Mouse (Mus musculus): ENCODE results near the gene Mastl. TPM values are rescaled to one million over a fixed set of nuclear protein-coding genes. Genes with fewer than 3 reads are reported as not detected.

Gene Mastl
- polyA plus RNA-seq (2016; fragmentation: Nextera tagmentation; extraction: Ambion mirVana), result 19.5 and 20.3 TPM in 2 replicates

DNA sequence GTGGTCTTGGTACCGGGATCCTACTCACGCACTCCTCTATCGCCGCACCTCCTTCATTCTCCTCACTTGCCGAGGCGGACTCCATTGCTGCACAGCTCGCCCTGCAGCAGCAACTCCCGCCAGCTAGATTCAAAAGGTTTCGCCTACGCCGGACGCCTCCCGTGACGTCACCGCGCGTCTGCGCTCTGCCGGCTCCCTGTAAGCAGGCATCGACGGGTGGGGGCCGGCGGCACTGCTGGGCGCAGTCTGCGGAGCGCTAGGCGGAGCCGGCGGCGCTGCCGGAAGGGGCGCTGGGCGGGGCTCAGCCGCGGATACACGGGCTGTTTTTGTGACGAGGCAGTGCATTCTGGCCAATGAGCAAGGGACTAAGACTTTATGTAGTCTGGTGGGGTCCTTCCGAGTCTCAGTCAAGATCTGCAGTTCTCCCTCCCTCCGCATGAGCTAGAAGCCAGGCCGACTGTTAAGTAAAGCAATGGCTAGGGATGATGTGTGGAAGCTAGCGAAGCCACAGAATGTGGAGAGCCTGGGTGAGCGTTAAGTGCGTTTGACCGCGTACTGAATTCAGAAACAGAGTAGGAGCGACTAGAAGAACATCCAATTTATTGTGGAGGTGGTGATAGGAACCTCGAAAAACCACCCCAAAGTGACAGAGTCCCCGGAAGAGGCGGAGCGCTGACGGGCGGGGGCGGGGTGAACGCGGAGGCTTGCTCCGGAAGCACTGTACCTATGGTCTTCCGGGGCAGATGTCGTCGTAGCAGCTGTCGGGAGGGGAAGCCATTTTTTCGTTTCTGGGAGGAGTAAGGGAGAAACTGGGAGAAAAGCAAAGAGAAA is at the start of gene Mastl, which contains the start of gene Yme1l1:
Mastl (minus strand) TSS at position 248 of the 831 bp plus-strand sequence.
Yme1l1 (plus strand) TSS at position 593 of the 831 bp plus-strand sequence.
- Histone ChIP-seq H3K36me3 (replicated peaks) (peaks cover 25% of the 10 kb centered on the region), H3K27me3 (ENCODE audit: poor library complexity, severe bottlenecking) (no peaks in the 10 kb centered on the region), H3K4me1 (peaks cover 32% of the 10 kb centered on the region), H3K4me3 (peak within 1 kb of the TSS; percentile 80), H3K9me3 (no peaks in the 10 kb centered on the region), H3K27ac (peak within 1 kb of the TSS; percentile 93)
- under 1% methylated on average over 61 of the region's 61 CpGs for WGBS
- peak; percentile 94 for DNase-seq (ENCODE audit: extremely low spot score, low spot score)

DNA sequence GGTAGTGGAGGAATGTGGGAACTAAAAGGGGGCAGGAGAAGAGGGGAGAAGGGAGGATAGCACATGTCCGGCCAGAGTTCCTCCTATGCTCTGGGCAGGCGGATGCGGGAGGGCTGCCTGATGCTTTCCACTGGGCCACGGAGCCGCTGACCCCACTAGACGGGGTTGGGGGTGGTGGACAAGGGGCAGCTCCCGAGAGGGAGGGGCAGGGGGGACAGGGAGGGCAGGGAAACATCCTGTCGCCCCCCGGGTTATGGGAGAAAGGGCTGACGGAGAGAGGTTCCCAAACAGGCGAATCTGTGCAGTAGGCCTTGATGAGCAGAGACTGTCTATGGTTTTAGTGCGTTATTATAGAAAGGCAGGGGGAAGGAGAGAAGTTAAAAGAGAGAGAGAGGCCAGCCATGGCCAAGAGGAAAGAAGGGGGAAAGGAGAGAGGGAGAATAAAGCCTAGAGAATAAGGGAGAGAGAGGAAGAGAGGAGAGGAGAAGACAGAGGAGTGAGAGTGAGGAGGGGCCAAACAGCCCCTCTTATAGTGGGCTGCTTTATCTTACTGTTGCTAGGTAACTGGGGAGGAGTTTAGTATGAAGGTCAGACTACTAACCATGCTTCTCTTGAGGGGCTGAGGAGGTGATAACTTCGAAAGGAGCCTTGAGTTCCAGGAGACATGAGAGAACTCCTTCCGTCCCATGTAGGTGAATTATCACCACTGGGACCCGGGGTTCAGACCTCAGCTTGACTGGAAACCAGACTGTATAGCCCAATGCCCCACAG is 47.3 kb upstream of the Mastl start:
- H3K27ac ChIP-seq, result no peak overlapping the region
- 65% methylated on average over 15 of the region's 15 CpGs for WGBS
- no peak overlapping the region for H3K4me3 ChIP-seq
- peaks cover 30% of the 10 kb centered on the region for H3K36me3 ChIP-seq (replicated peaks)
- H3K9me3 ChIP-seq, result no peaks in the 10 kb centered on the region
- H3K4me1 ChIP-seq, result 0 out of 2 replicates have a peak, but pooled peaks cover 5% of the 10 kb centered on the region
- H3K27me3 ChIP-seq (ENCODE audit: poor library complexity, severe bottlenecking), result no peaks in the 10 kb centered on the region
- no peak for DNase-seq (ENCODE audit: extremely low spot score, low spot score)

DNA sequence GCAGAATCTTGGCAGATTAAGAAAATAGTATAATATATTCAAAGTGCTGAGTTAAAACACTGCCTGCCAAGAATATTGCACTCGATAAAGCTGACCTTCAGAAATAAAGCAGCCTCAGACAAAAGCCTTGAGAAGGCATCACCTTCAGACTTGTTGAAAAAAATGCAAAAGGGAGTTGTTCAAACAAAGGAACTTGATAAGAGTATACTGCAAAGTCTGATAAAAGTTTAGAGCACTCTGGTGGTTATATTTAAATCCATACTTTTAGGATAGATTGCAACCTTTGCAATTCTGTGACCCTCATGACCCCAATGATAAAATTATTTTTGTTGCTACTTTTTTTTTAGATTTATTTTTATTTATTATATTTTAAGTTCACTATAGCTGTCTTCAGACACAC is 45.2 kb upstream of the Mastl start:
- Histone ChIP-seq H3K4me1 (0 out of 2 replicates have a peak, but pooled peaks cover 5% of the 10 kb centered on the region), H3K27me3 (ENCODE audit: poor library complexity, severe bottlenecking) (no peaks in the 10 kb centered on the region), H3K27ac (no peak overlapping the region), H3K36me3 (replicated peaks) (peaks cover 48% of the 10 kb centered on the region), H3K4me3 (no peak overlapping the region), H3K9me3 (no peaks in the 10 kb centered on the region)
- no peak for DNase-seq (ENCODE audit: extremely low spot score, low spot score)
- WGBS, result 95% methylated on average over 1 of the region's 1 CpGs

DNA sequence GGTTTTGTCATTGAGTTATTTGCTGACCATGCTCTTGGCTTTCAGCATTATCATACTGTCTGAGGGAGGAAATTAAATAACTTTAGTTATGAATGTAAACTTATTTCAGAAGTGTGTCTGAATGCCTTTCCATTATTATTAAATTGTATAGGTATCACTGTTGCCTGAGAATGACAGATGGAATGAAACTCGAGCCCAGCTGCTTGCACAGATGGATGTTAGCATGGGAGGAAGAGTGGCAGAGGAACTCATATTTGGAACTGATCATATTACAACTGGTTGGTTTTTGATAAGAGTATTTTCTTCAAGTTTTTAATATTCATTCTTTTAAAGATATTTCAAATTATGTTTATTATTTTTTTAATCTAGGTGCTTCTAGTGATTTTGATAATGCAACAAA is 38.5 kb upstream of the Mastl start:
- DNase-seq (ENCODE audit: extremely low spot score, low spot score), result no peak
- H3K4me1 ChIP-seq, result no peaks in the 10 kb centered on the region
- no peak overlapping the region for H3K27ac ChIP-seq
- H3K4me3 ChIP-seq, result no peak overlapping the region
- no peaks in the 10 kb centered on the region for H3K9me3 ChIP-seq
- H3K27me3 ChIP-seq (ENCODE audit: poor library complexity, severe bottlenecking), result no peaks in the 10 kb centered on the region
- WGBS, result 83% methylated on average over 1 of the region's 1 CpGs
- peaks cover 95% of the 10 kb centered on the region for H3K36me3 ChIP-seq (replicated peaks)

DNA sequence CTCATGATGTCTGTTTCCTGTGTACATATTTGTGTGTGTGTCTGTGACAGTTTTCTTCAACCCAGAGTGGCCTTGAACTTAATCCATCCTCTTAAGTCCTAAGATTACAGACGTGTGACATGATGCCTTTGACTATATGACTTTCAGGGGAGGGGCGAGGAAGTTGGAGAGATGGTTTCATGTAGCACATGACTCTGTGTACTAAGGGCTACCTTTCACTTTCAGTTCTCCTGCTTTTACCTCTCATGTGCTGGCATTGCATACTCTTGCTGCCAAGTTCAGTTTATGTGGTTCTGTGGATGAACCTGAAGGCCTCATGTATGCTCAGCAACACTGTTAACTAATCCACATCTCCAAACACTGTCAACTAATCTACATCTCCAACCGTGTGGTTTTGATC is 16.5 kb upstream of the Mastl start:
- WGBS, result 91% methylated on average over 3 of the region's 3 CpGs
- no peak overlapping the region for H3K4me3 ChIP-seq
- no peaks in the 10 kb centered on the region for H3K9me3 ChIP-seq
- H3K27me3 ChIP-seq (ENCODE audit: poor library complexity, severe bottlenecking), result no peaks in the 10 kb centered on the region
- no peak for DNase-seq (ENCODE audit: extremely low spot score, low spot score)
- peaks cover 96% of the 10 kb centered on the region for H3K36me3 ChIP-seq (replicated peaks)
- no peak overlapping the region for H3K27ac ChIP-seq
- no peaks in the 10 kb centered on the region for H3K4me1 ChIP-seq

DNA sequence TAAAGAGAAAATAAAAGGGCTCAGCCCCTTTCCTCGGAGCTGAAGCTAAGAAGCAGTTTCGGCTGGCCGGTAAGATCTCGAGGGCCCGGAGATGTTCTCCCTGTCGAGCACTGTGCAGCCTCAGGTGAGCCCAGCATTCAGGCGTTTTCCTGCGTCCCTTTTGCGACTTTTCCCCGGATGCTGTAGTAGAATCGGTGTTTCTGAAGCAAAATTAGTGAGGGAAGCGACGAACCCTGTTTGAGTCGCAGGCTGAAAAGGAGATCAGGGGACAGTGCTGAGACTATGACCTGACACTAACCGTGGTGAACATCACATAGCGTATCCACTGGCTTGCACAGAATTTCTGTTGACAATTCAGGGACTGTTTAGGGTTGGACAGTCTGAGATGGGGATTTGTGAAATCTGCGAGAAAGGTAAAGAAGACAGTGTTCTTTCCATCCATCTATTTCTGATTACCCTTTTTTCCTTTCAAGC is 821 bp upstream of the Mastl start:
- WGBS, result under 1% methylated on average over 17 of the region's 17 CpGs
- Histone ChIP-seq H3K4me1 (peaks cover 32% of the 10 kb centered on the region), H3K9me3 (no peaks in the 10 kb centered on the region), H3K36me3 (replicated peaks) (peaks cover 25% of the 10 kb centered on the region), H3K27me3 (ENCODE audit: poor library complexity, severe bottlenecking) (no peaks in the 10 kb centered on the region), H3K27ac (peak overlapping the region; percentile 93), H3K4me3 (peak overlapping the region; percentile 80)
- DNase-seq (ENCODE audit: extremely low spot score, low spot score), result no peak

DNA sequence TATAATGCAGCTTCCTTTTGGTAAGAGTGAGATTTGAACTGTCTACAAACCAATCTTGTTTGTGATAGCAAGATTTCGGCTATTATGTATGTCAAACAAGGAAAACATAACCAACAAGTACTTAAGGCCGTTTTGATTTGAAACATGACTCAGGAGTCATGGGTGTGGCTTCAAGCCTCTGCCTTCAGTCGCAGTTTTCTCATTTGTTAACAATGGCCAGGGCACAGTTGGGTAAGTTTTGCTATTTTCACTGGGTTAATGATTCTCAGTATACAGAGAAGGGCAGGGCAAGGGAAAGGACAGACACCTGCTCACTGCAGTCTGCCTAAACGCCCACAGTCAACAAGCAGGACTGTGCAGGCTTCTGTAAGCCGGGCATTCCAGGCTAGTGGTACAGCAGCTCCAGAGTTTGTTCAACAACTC is 614 bp downstream of the Mastl start:
- H3K9me3 ChIP-seq, result no peaks in the 10 kb centered on the region
- H3K4me3 ChIP-seq, result peak overlapping the region; percentile 80
- H3K36me3 ChIP-seq (replicated peaks), result peaks cover 28% of the 10 kb centered on the region
- 11% methylated on average over 5 of the region's 5 CpGs for WGBS
- DNase-seq (ENCODE audit: extremely low spot score, low spot score), result no peak
- peaks cover 32% of the 10 kb centered on the region for H3K4me1 ChIP-seq
- H3K27ac ChIP-seq, result peak overlapping the region; percentile 93
- no peaks in the 10 kb centered on the region for H3K27me3 ChIP-seq (ENCODE audit: poor library complexity, severe bottlenecking)

DNA sequence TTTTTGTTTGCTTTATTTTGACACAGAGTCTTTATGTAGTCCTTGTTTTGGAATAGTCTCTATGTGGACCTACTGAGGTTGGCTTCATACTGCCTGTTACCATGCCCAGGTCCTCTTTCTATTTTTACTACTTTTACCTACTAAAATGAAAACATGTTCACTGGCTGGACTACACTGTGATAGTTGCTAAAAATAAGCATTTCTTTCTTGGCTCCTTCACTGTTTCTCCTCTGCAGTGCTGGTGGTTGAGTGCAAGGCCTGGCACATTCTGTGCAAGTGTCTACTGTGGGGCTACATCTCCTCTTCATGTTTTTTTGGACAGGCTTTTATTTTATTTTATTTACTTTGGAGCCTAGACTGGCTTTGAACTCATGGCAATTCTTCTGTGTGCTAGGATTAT is 36.3 kb downstream of the Mastl start:
- no peaks in the 10 kb centered on the region for H3K27me3 ChIP-seq (ENCODE audit: poor library complexity, severe bottlenecking)
- no peak for DNase-seq (ENCODE audit: extremely low spot score, low spot score)
- H3K36me3 ChIP-seq (replicated peaks), result peaks cover 90% of the 10 kb centered on the region
- no peak overlapping the region for H3K27ac ChIP-seq
- no peaks in the 10 kb centered on the region for H3K9me3 ChIP-seq
- H3K4me1 ChIP-seq, result no peaks in the 10 kb centered on the region
- H3K4me3 ChIP-seq, result no peak overlapping the region

DNA sequence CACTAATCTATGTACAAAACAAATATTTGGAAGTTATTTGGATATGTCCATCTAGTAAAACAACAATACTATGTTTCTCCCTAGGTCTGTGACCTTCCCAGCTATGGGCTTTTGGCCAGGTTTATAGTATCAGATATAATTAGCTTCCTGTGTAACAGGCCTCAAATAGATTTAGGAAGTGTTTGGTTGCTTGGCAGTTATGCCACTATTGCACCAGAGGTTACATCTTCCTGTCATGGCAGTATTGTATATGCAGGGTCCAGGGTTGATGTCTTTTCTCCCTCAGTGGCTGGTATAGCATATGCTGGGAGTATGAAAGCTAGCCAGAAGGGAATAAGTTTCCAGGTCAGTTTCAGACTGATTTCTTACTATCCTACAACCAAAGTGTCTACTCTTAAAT is 53.6 kb downstream of the Mastl start:
- Histone ChIP-seq H3K36me3 (replicated peaks) (peaks cover 44% of the 10 kb centered on the region), H3K4me1 (no peaks in the 10 kb centered on the region), H3K27ac (no peak overlapping the region), H3K4me3 (no peak overlapping the region), H3K27me3 (ENCODE audit: poor library complexity, severe bottlenecking) (no peaks in the 10 kb centered on the region), H3K9me3 (no peaks in the 10 kb centered on the region)
- no peak for DNase-seq (ENCODE audit: extremely low spot score, low spot score)

DNA sequence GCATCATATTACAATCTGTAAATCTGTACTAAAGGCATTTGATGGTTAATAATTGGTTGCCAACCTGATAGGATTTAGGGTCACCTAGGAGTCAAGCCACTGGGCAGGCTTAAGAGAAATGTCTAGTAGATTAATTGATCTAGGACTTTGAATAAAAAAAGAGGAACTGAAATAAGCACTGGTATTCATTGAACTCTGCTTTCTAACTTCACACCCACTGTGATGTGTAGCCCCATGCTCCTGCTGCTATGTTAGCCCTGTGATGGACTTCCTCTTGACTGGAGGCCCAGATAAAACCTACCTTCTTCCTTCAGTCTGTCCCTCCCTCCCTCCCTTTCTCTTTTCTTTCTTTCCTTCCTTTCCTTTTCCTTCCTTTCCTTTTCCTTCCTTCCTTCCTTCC is 58.8 kb downstream of the Mastl start:
- Histone ChIP-seq H3K27ac (no peak overlapping the region), H3K9me3 (no peaks in the 10 kb centered on the region), H3K4me1 (no peaks in the 10 kb centered on the region), H3K27me3 (ENCODE audit: poor library complexity, severe bottlenecking) (no peaks in the 10 kb centered on the region), H3K36me3 (replicated peaks) (peaks cover 50% of the 10 kb centered on the region), H3K4me3 (no peak overlapping the region)
- DNase-seq (ENCODE audit: extremely low spot score, low spot score), result no peak

DNA sequence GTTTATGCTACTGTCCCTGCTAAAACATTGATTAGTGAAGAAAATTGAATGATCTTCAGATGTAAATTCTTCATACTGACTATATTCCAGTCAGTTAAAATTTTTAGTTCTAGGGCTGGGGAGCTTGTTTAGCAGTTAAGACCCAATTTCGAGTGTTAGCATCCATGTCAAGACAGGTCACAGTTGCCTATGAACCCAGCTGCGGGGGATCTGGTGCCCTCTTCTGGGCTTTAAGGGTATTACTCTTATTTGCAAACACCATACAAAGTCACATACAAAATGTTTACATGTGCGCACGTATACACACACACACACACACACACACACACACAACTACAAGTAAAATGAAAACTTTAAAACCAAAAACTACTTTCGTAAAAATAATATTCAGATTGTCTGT is 63.6 kb downstream of the Mastl start:
- DNase-seq (ENCODE audit: extremely low spot score, low spot score), result peak; percentile 24
- Histone ChIP-seq H3K4me3 (no peak overlapping the region), H3K36me3 (replicated peaks) (peaks cover 67% of the 10 kb centered on the region), H3K4me1 (no peaks in the 10 kb centered on the region), H3K27ac (no peak overlapping the region), H3K9me3 (no peaks in the 10 kb centered on the region), H3K27me3 (ENCODE audit: poor library complexity, severe bottlenecking) (no peaks in the 10 kb centered on the region)
- WGBS, result 58% methylated on average over 5 of the region's 5 CpGs

DNA sequence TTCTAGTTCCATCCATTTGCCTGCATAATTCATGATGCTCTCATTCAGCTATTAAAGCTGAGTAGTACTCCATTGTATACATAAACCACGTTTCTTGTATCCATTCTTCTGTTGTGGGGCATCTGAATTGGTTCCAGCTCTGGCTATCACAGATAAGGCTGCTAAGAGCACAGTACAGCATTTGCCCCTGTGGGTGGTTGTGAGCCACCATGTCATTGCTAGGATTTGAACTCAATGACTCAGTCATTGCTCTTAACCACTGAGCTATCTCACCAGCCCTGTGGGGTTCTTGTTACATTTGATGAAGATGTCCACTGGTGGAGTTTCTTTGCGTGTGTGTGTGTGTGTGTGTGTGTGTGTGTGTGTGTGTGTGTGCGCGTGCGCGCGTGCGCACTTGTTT is 71.3 kb downstream of the Mastl start:
- DNase-seq (ENCODE audit: extremely low spot score, low spot score), result no peak
- no peak overlapping the region for H3K27ac ChIP-seq
- H3K4me3 ChIP-seq, result no peak overlapping the region
- H3K9me3 ChIP-seq, result no peaks in the 10 kb centered on the region
- 90% methylated on average over 8 of the region's 8 CpGs for WGBS
- H3K36me3 ChIP-seq (replicated peaks), result peaks cover 65% of the 10 kb centered on the region
- H3K27me3 ChIP-seq (ENCODE audit: poor library complexity, severe bottlenecking), result no peaks in the 10 kb centered on the region
- H3K4me1 ChIP-seq, result no peaks in the 10 kb centered on the region

DNA sequence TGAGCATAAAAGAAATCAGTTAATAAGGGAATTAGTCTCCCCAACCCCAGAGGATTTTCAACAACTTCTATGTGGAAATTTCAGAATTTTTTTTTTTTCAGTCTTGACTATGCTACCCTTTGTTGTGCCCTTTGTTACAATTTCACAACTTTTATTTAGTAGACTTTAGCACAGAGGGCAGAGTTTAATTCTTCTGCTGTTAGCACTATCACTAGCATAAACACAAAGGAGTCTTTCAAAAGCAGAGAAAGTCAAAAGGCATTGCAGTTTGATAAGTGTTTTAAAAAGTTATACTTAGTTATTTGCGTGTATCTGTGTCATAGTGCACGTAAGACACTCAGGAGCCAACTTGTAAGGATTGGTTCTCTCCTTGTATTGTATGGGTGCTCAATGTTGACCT is 77.2 kb downstream of the Mastl start:
- H3K4me3 ChIP-seq, result no peak overlapping the region
- no peak overlapping the region for H3K27ac ChIP-seq
- H3K4me1 ChIP-seq, result no peaks in the 10 kb centered on the region
- peaks cover 72% of the 10 kb centered on the region for H3K36me3 ChIP-seq (replicated peaks)
- 95% methylated on average over 2 of the region's 2 CpGs for WGBS
- H3K27me3 ChIP-seq (ENCODE audit: poor library complexity, severe bottlenecking), result no peaks in the 10 kb centered on the region
- DNase-seq (ENCODE audit: extremely low spot score, low spot score), result no peak
- no peaks in the 10 kb centered on the region; the same call in 1 of the 2 replicates for H3K9me3 ChIP-seq

All from forebrain, embryonic 10.5 days (tissue).